Comparison of ENCODE assay signal across 8 mouse cellular contexts in the genomic region with DNA sequence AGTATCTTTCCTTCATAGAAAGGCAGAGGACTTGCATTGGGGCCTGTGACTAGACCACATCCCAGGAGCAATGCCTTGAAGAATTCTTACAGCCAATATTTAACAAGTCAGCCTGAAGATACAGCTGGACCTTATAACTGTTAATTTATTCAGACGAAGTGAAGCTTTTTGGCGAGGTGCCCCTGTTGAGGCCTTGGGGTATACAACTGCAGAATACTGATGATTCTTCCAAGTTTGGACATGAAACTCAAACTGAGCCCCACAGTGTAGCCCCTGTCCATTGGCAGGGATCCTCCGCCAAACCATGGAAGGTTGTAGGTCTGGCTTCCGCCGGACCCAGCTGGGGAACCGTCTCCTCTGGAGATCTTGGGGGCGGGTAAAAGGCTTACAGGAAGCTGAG. TPM values are rescaled to one million over a fixed set of nuclear protein-coding genes. Genes with fewer than 3 reads are reported as not detected.
A peak's percentile ranks its signal among the peaks of the same experiment; 100 is the strongest.
DNase-seq lines count a peak whose midpoint lies in the region; ATAC-seq and TF ChIP-seq lines count a peak whose summit lies in the region.

No protein-coding gene starts in this region.

- no peaks in the 10 kb centered on the region for H3K4me1 ChIP-seq in intestine, embryonic 14.5 days (replicated peaks; ENCODE audit: control insufficient read depth, insufficient read depth, low read length)
- no peaks in the 10 kb centered on the region for H3K4me1 ChIP-seq in intestine, postnatal 0 days (replicated peaks; ENCODE audit: control insufficient read depth, insufficient read depth, low read length)
- peaks cover 11% of the 10 kb centered on the region; the same call in 1 of the 2 replicates for H3K4me1 ChIP-seq in forebrain, embryonic 14.5 days (ENCODE audit: control insufficient read depth, insufficient read depth, low read length)
- H3K4me1 ChIP-seq in kidney, postnatal 0 days (replicated peaks; ENCODE audit: insufficient read depth, low read length): no peaks in the 10 kb centered on the region

- no peak for TF ChIP-seq CTCF in intestine, postnatal 0 days (IDR thresholded peaks at IDR 0.05; ENCODE audit: low read depth)
- no peak for TF ChIP-seq CTCF in kidney, postnatal 0 days (IDR thresholded peaks at IDR 0.05; ENCODE audit: low read depth)

- no peak overlapping the region for H3K4me3 ChIP-seq in intestine, embryonic 14.5 days (ENCODE audit: low read depth, low read length)
- no peak overlapping the region for H3K4me3 ChIP-seq in intestine, postnatal 0 days (ENCODE audit: low read depth, low read length)
- no peak overlapping the region for H3K4me3 ChIP-seq in forebrain, embryonic 14.5 days (ENCODE audit: low read depth, low read length)
- no peak overlapping the region for H3K4me3 ChIP-seq in kidney, postnatal 0 days (replicated peaks; ENCODE audit: low read depth, low read length)

- no peak for DNase-seq in intestine, embryonic 14.5 days (ENCODE audit: low spot score)
- peak; percentile 14 for DNase-seq in brain, adult 2 months (ENCODE audit: low read depth, low spot score)
- peak; percentile 57 for DNase-seq in forebrain, embryonic 14.5 days (ENCODE audit: low spot score)
- DNase-seq in kidney, postnatal 0 days (ENCODE audit: low spot score): peak; percentile 82
- DNase-seq in thymus, adult 18-20 months: no peak
- DNase-seq in thymus, postnatal 0 days (ENCODE audit: low spot score): no peak
- DNase-seq in left cerebral cortex, adult 11 months (ENCODE audit: low spot score): no peak

- H3K4me2 ChIP-seq in intestine, embryonic 14.5 days (ENCODE audit: low read length): no peak overlapping the region
- H3K4me2 ChIP-seq in intestine, postnatal 0 days (replicated peaks; ENCODE audit: low read depth): no peak overlapping the region
- H3K4me2 ChIP-seq in forebrain, embryonic 14.5 days (ENCODE audit: low read length): no peak overlapping the region
- no peak overlapping the region for H3K4me2 ChIP-seq in kidney, postnatal 0 days (ENCODE audit: low read length)

- WGBS in intestine, embryonic 14.5 days: 59% methylated on average over 7 of the region's 7 CpGs
- WGBS in intestine, postnatal 0 days: 64% methylated on average over 7 of the region's 7 CpGs
- 75% methylated on average over 7 of the region's 7 CpGs for WGBS in forebrain, embryonic 14.5 days
- WGBS in kidney, postnatal 0 days: 65% methylated on average over 7 of the region's 7 CpGs

- H3K36me3 ChIP-seq in intestine, embryonic 14.5 days (ENCODE audit: control insufficient read depth, insufficient read depth, low read length): peaks cover 35% of the 10 kb centered on the region
- H3K36me3 ChIP-seq in intestine, postnatal 0 days (ENCODE audit: control insufficient read depth, insufficient read depth): peaks cover 46% of the 10 kb centered on the region
- H3K36me3 ChIP-seq in forebrain, embryonic 14.5 days (ENCODE audit: control insufficient read depth, insufficient read depth, low read length): no peaks in the 10 kb centered on the region
- H3K36me3 ChIP-seq in kidney, postnatal 0 days (ENCODE audit: insufficient read depth, low read length): peaks cover 23% of the 10 kb centered on the region

- H3K27me3 ChIP-seq in intestine, embryonic 14.5 days (replicated peaks; ENCODE audit: control insufficient read depth, insufficient read depth, low read length): no peaks in the 10 kb centered on the region
- H3K27me3 ChIP-seq in intestine, postnatal 0 days (replicated peaks; ENCODE audit: control insufficient read depth, insufficient read depth, low read length): no peaks in the 10 kb centered on the region
- H3K27me3 ChIP-seq in forebrain, embryonic 14.5 days (replicated peaks; ENCODE audit: control insufficient read depth, insufficient read depth, low read length): no peaks in the 10 kb centered on the region
- H3K27me3 ChIP-seq in kidney, postnatal 0 days (ENCODE audit: insufficient read depth, low read length): no peaks in the 10 kb centered on the region

- H3K9me3 ChIP-seq in intestine, embryonic 14.5 days (ENCODE audit: control insufficient read depth, low read length): no peaks in the 10 kb centered on the region
- no peaks in the 10 kb centered on the region for H3K9me3 ChIP-seq in intestine, postnatal 0 days (ENCODE audit: control insufficient read depth)
- H3K9me3 ChIP-seq in forebrain, embryonic 14.5 days (replicated peaks; ENCODE audit: control insufficient read depth, low read length): no peaks in the 10 kb centered on the region
- no peaks in the 10 kb centered on the region for H3K9me3 ChIP-seq in kidney, postnatal 0 days (replicated peaks; ENCODE audit: low read length)

- peak overlapping the region; percentile 11; the same call in 1 of the 2 replicates for H3K27ac ChIP-seq in intestine, embryonic 14.5 days (ENCODE audit: low read depth)
- no peak overlapping the region for H3K27ac ChIP-seq in intestine, postnatal 0 days (ENCODE audit: low read depth, low read length)
- H3K27ac ChIP-seq in forebrain, embryonic 14.5 days (ENCODE audit: low read depth, low read length): no peak overlapping the region
- H3K27ac ChIP-seq in kidney, postnatal 0 days: no peak overlapping the region

- no peak overlapping the region for H3K9ac ChIP-seq in intestine, embryonic 14.5 days (ENCODE audit: low read length)
- no peak overlapping the region for H3K9ac ChIP-seq in intestine, postnatal 0 days (ENCODE audit: low read depth, low read length)
- H3K9ac ChIP-seq in forebrain, embryonic 14.5 days (ENCODE audit: low read length): no peak overlapping the region
- no peak overlapping the region for H3K9ac ChIP-seq in kidney, postnatal 0 days (ENCODE audit: low read depth, low read length)

- ATAC-seq in intestine, embryonic 14.5 days (replicated peaks; ENCODE audit: low FRiP score, low TSS enrichment, low read depth): 0 out of 2 replicates have a peak, but pooled peaks have one; percentile 36
- ATAC-seq in intestine, postnatal 0 days: no peak
- peak; percentile 66; the same call in 1 of the 2 replicates for ATAC-seq in forebrain, embryonic 14.5 days
- ATAC-seq in kidney, postnatal 0 days (replicated peaks; ENCODE audit: low FRiP score, low read depth): 0 out of 2 replicates have a peak, but pooled peaks have one; percentile 40

RNA-seq across cellular contexts. Expression of a gene that starts 12.7 kb away (rescaled TPM):
- polyA plus RNA-seq in intestine, embryonic 14.5 days (2014; fragmentation: Nextera tagmentation; extraction: Ambion mirVana): 1.2 and 1.4 TPM in 2 replicates
- polyA plus RNA-seq in intestine, postnatal 0 days (2015; fragmentation: Nextera tagmentation; extraction: Ambion mirVana): 0.57 and 0.63 TPM in 2 replicates
- polyA plus RNA-seq in forebrain, embryonic 14.5 days (2014; fragmentation: Nextera tagmentation; extraction: Ambion mirVana): not detected in 2 replicates
- 0.08 TPM in 1 of 2 replicates, not detected in the other for polyA plus RNA-seq in kidney, postnatal 0 days (2015; fragmentation: Nextera tagmentation; extraction: Ambion mirVana)
- polyA plus RNA-seq in thymus, postnatal 0 days (2015; fragmentation: Nextera tagmentation; extraction: Ambion mirVana): 0.06 TPM in 1 of 2 replicates, not detected in the other

Comparison
In these comparisons a context has a peak if more than half of its experiments do, and no peak if none do; other contexts are left out.
1. DNase-seq: peak in brain, adult 2 months (single experiment), forebrain, embryonic 14.5 days (single experiment) and kidney, postnatal 0 days (single experiment); none in intestine, embryonic 14.5 days (single experiment), thymus, adult 18-20 months (0 of 2), thymus, postnatal 0 days (single experiment) and left cerebral cortex, adult 11 months (single experiment).